Mouse (Mus musculus): ENCODE results near the gene Pla2g4b. TPM values are rescaled to one million over a fixed set of nuclear protein-coding genes. Genes with fewer than 3 reads are reported as not detected.

Pla2g4b gene
- polyA plus RNA-seq, 1 experiment from 2014 or later, result 0.72 TPM

DNA sequence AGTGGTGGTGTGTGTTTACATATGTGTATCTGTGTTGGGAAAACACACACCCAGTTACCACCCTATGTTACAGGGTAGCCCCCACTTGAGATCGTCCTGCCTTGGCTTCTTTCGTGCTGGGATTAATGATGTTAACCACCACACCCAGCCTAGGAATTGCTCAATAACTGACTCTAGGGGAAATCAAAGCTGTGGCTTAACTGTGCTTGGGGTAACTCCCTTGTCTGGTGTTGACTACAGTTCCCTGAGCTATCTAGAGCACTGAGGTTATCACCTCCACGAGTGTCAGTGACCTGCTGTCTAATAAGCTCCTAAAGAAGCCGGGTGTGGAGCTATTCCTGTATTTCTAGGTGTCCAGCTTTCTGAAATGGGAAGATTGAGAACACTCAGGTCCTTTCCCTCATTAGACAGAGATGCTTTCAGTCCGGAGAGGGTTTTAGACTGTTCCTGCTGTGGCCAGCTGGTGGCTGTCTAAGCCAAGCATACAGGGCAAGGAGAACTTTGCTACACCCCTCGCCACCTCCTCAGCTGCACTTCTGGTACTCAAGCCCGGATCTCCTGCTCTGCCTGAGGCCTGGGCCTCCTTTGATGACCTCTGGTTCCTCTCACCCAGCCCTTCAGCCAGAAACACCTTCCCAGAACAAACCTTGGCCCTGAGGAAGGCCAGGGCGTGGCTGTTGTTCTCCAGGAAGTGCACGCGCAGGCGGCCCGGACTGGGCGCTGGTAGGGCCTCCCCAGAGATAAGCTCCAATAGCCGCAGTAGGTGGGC lies 51.6 kb downstream of the Pla2g4b start:
- Histone ChIP-seq H3K36me3 (ENCODE audit: control insufficient read depth, insufficient read depth, low read length) (0 out of 2 replicates have a peak, but pooled peaks cover 7% of the 10 kb centered on the region), H3K27me3 (replicated peaks; ENCODE audit: control insufficient read depth, insufficient read depth, low read length) (no peaks in the 10 kb centered on the region), H3K27ac (ENCODE audit: low read depth) (no peak overlapping the region), H3K4me2 (ENCODE audit: low read length) (no peak overlapping the region), H3K4me1 (replicated peaks; ENCODE audit: control insufficient read depth, insufficient read depth, low read length) (no peaks in the 10 kb centered on the region; the same call in 1 of the 2 replicates), H3K9me3 (ENCODE audit: control insufficient read depth, low read length) (no peaks in the 10 kb centered on the region), H3K4me3 (ENCODE audit: low read depth, low read length) (no peak overlapping the region), H3K9ac (ENCODE audit: low read length) (no peak overlapping the region)
- whole genome bisulfite sequencing, result 53% methylated on average over 14 of the region's 14 CpGs
- ATAC-seq (replicated peaks; ENCODE audit: low FRiP score, low TSS enrichment, low read depth) (peak; percentile 73), DNase-seq (ENCODE audit: low spot score) (peak; percentile 68)

DNA sequence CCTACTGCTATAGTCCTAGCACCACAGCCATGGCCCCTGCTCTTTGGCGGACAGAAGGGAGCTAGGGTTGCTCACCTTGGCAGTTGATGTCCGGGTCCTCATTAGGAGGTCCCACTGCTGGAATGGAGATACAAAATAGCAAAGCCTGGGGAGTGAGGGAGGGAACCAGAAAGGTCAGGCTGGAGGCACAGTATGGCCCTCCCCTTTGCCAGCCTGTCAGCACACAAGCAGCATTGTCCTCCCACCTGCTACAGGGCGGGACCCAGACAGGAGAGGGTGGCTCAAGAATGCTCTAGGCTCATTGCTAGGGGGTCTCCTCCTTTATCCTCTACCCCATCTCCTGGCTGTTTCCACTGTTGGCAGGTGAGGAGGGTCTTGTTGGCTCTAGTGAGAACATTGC lies 52.8 kb downstream of the Pla2g4b start:
- no peaks in the 10 kb centered on the region for H3K27me3 ChIP-seq (replicated peaks; ENCODE audit: control insufficient read depth, insufficient read depth, low read length)
- no peak for DNase-seq (ENCODE audit: low spot score)
- ATAC-seq (replicated peaks; ENCODE audit: low FRiP score, low TSS enrichment, low read depth), result no peak
- no peaks in the 10 kb centered on the region; the same call in 1 of the 2 replicates for H3K4me1 ChIP-seq (replicated peaks; ENCODE audit: control insufficient read depth, insufficient read depth, low read length)
- H3K9ac ChIP-seq (ENCODE audit: low read length), result no peak overlapping the region
- no peaks in the 10 kb centered on the region for H3K9me3 ChIP-seq (ENCODE audit: control insufficient read depth, low read length)
- H3K4me2 ChIP-seq (ENCODE audit: low read length), result no peak overlapping the region
- no peak overlapping the region for H3K4me3 ChIP-seq (ENCODE audit: low read depth, low read length)
- H3K27ac ChIP-seq (ENCODE audit: low read depth), result no peak overlapping the region
- 93% methylated on average over 3 of the region's 3 CpGs for WGBS
- H3K36me3 ChIP-seq (ENCODE audit: control insufficient read depth, insufficient read depth, low read length), result 0 out of 2 replicates have a peak, but pooled peaks cover 9% of the 10 kb centered on the region

DNA sequence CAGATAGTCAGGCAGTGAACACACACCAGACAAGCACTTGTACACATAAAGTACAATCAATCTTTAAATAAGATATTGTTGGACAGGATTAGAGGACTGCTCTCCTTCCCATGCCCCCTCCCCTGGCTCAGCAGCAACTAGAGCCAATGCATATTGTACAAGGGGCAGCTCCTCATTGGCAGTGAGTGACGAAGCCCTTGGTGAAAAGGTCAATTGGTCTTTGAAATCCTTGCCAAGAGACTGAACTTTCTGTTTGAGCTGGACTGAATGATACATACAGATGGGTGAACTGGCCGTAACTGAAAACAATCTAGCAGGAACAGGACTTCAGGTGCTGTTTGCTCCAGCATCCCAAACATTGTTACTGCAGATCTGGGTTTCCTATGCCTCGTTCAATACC lies 54.2 kb downstream of the Pla2g4b start:
- peaks cover 9% of the 10 kb centered on the region; the same call in 1 of the 2 replicates for H3K36me3 ChIP-seq (ENCODE audit: control insufficient read depth, insufficient read depth, low read length)
- H3K9ac ChIP-seq (ENCODE audit: low read length), result no peak overlapping the region
- H3K27ac ChIP-seq (ENCODE audit: low read depth), result no peak overlapping the region
- ATAC-seq (replicated peaks; ENCODE audit: low FRiP score, low TSS enrichment, low read depth) (no peak), DNase-seq (ENCODE audit: low spot score) (no peak)
- H3K27me3 ChIP-seq (replicated peaks; ENCODE audit: control insufficient read depth, insufficient read depth, low read length), result no peaks in the 10 kb centered on the region
- WGBS, result 87% methylated on average over 3 of the region's 3 CpGs
- no peaks in the 10 kb centered on the region for H3K9me3 ChIP-seq (ENCODE audit: control insufficient read depth, low read length)
- no peak overlapping the region for H3K4me2 ChIP-seq (ENCODE audit: low read length)
- no peak overlapping the region for H3K4me3 ChIP-seq (ENCODE audit: low read depth, low read length)
- no peaks in the 10 kb centered on the region; the same call in 1 of the 2 replicates for H3K4me1 ChIP-seq (replicated peaks; ENCODE audit: control insufficient read depth, insufficient read depth, low read length)

DNA sequence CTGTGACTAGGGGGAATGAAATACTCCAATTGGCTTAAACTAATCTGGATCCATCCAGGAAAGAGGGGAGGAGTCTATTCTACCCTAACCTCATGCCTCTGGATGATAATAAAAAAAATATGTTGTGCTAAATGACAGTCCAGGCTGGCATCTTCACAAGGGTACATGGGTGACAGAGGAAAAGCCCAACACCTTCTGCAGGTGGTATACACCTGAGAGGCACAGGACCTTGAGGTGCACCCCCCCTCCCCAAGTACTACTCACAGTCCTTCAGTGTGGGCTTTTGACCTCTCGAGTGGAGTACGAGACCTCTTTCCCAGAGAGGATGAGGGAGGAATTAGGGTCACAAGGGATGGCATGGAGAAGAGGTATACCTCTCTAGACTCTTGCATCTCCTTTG lies 54.7 kb downstream of the Pla2g4b start:
- DNase-seq (ENCODE audit: low spot score), result no peak
- no peaks in the 10 kb centered on the region; the same call in 1 of the 2 replicates for H3K4me1 ChIP-seq (replicated peaks; ENCODE audit: control insufficient read depth, insufficient read depth, low read length)
- H3K36me3 ChIP-seq (ENCODE audit: control insufficient read depth, insufficient read depth, low read length), result peaks cover 9% of the 10 kb centered on the region; the same call in 1 of the 2 replicates
- 91% methylated on average over 2 of the region's 2 CpGs for WGBS
- no peak overlapping the region for H3K9ac ChIP-seq (ENCODE audit: low read length)
- H3K4me3 ChIP-seq (ENCODE audit: low read depth, low read length), result no peak overlapping the region
- ATAC-seq (replicated peaks; ENCODE audit: low FRiP score, low TSS enrichment, low read depth), result no peak
- H3K27me3 ChIP-seq (replicated peaks; ENCODE audit: control insufficient read depth, insufficient read depth, low read length), result no peaks in the 10 kb centered on the region
- no peak overlapping the region for H3K4me2 ChIP-seq (ENCODE audit: low read length)
- H3K27ac ChIP-seq (ENCODE audit: low read depth), result no peak overlapping the region
- H3K9me3 ChIP-seq (ENCODE audit: control insufficient read depth, low read length), result no peaks in the 10 kb centered on the region

DNA sequence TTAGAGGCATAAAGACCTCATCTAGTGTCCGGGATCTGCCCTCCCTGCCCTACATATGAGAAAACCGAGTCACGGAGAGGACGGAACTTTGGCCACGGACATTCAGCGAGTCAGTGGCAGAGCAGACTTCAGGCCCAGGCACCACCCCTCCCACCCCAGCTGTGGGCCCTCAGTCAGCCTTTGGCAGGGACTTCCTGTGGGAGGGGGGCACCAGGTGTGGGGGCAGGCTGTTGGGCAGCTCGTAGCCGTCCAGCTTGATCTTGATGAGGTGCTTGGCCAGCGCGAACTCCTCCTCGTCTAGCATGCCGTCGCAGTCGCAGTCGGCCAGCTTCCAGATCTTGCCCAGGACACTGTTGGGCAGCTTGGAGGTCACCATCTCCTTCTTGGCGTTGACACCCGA lies 57.8 kb downstream of the Pla2g4b start:
- Histone ChIP-seq H3K4me1 (replicated peaks; ENCODE audit: control insufficient read depth, insufficient read depth, low read length) (no peaks in the 10 kb centered on the region), H3K9ac (ENCODE audit: low read length) (no peak overlapping the region), H3K9me3 (ENCODE audit: control insufficient read depth, low read length) (no peaks in the 10 kb centered on the region), H3K27ac (ENCODE audit: low read depth) (no peak overlapping the region), H3K4me2 (ENCODE audit: low read length) (no peak overlapping the region), H3K36me3 (ENCODE audit: control insufficient read depth, insufficient read depth, low read length) (peaks cover 9% of the 10 kb centered on the region; the same call in 1 of the 2 replicates), H3K27me3 (replicated peaks; ENCODE audit: control insufficient read depth, insufficient read depth, low read length) (no peaks in the 10 kb centered on the region), H3K4me3 (ENCODE audit: low read depth, low read length) (no peak overlapping the region)
- WGBS, result 90% methylated on average over 17 of the region's 17 CpGs
- ATAC-seq (replicated peaks; ENCODE audit: low FRiP score, low TSS enrichment, low read depth), result no peak
- DNase-seq (ENCODE audit: low spot score), result no peak

Small RNAs within 50 kb of the gene (microRNA-seq; reads per million reads assigned to microRNA genes)
- gene Mir7665, result not detected

Other genes starting within 250 kb of the Pla2g4b start
- gene Rpap1, start 245.9 kb upstream of the Pla2g4b start, polyA plus RNA-seq (2014; fragmentation: Nextera tagmentation; extraction: Ambion mirVana), result 27.0 and 28.1 TPM in 2 replicates
- 18.9 and 21.9 TPM in 2 replicates for gene Tyro3, start 235.7 kb upstream of the Pla2g4b start, polyA plus RNA-seq (2014; fragmentation: Nextera tagmentation; extraction: Ambion mirVana)
- 36.4 and 40.1 TPM in 2 replicates for gene Mga, start 136.2 kb upstream of the Pla2g4b start, polyA plus RNA-seq (2014; fragmentation: Nextera tagmentation; extraction: Ambion mirVana)
- 3.6 and 3.9 TPM in 2 replicates for gene Mapkbp1, start 60.7 kb upstream of the Pla2g4b start, polyA plus RNA-seq (2014; fragmentation: Nextera tagmentation; extraction: Ambion mirVana)
- 18.9 and 20.1 TPM in 2 replicates for gene Jmjd7, start 5.9 kb upstream of the Pla2g4b start, polyA plus RNA-seq (2014; fragmentation: Nextera tagmentation; extraction: Ambion mirVana)
- 2.2 and 3.0 TPM in 2 replicates for gene Gm28042, start 5.9 kb upstream of the Pla2g4b start, polyA plus RNA-seq (2014; fragmentation: Nextera tagmentation; extraction: Ambion mirVana)
- gene Ehd4, start 121.2 kb downstream of the Pla2g4b start, polyA plus RNA-seq (2014; fragmentation: Nextera tagmentation; extraction: Ambion mirVana), result 35.4 and 36.5 TPM in 2 replicates
- 0.05 and 0.07 TPM in 2 replicates for gene Pla2g4e, start 211.9 kb downstream of the Pla2g4b start, polyA plus RNA-seq (2014; fragmentation: Nextera tagmentation; extraction: Ambion mirVana)

Measured in intestine, embryonic 14.5 days (tissue).